ENCODE assay signal across 8 mouse cellular contexts in genomic region chr1:34139871-34140471, GRCm38 (mm10).
DNase-seq lines count a peak whose midpoint lies in the region; ATAC-seq and TF ChIP-seq lines count a peak whose summit lies in the region.

No protein-coding gene starts in this region.

- no peaks in the 10 kb centered on the region for H3K27me3 ChIP-seq in heart, embryonic 12.5 days (replicated peaks)
- H3K27me3 ChIP-seq in intestine, postnatal 0 days (replicated peaks; ENCODE audit: control insufficient read depth, insufficient read depth, low read length) = no peaks in the 10 kb centered on the region
- no peaks in the 10 kb centered on the region for H3K27me3 ChIP-seq in lung, embryonic 16.5 days (ENCODE audit: control insufficient read depth, insufficient read depth, low read depth, low read length)
- H3K27me3 ChIP-seq in liver, embryonic 11.5 days (replicated peaks; ENCODE audit: control insufficient read depth, insufficient read depth, low read length) = no peaks in the 10 kb centered on the region

- no peak overlapping the region for H3K27ac ChIP-seq in heart, embryonic 12.5 days (ENCODE audit: poor library complexity, severe bottlenecking)
- H3K27ac ChIP-seq in intestine, postnatal 0 days (ENCODE audit: low read depth, low read length) = 0 out of 2 replicates have a peak overlapping the region, but pooled peaks have one; percentile 23
- H3K27ac ChIP-seq in lung, embryonic 16.5 days (ENCODE audit: low read length) = 0 out of 2 replicates have a peak overlapping the region, but pooled peaks have one; percentile 47
- no peak overlapping the region for H3K27ac ChIP-seq in liver, embryonic 11.5 days (ENCODE audit: low read depth, low read length)

- no peak overlapping the region for H3K9ac ChIP-seq in heart, embryonic 12.5 days
- H3K9ac ChIP-seq in intestine, postnatal 0 days (ENCODE audit: low read depth, low read length) = no peak overlapping the region
- H3K9ac ChIP-seq in lung, embryonic 16.5 days (ENCODE audit: low read length) = no peak overlapping the region
- no peak overlapping the region for H3K9ac ChIP-seq in liver, embryonic 11.5 days (ENCODE audit: low read depth, low read length)

- no peak overlapping the region for H3K4me2 ChIP-seq in heart, embryonic 12.5 days
- no peak overlapping the region; the same call in 1 of the 2 replicates for H3K4me2 ChIP-seq in intestine, postnatal 0 days (replicated peaks; ENCODE audit: low read depth)
- no peak overlapping the region for H3K4me2 ChIP-seq in lung, embryonic 16.5 days (ENCODE audit: low read depth, low read length)
- no peak overlapping the region for H3K4me2 ChIP-seq in liver, embryonic 11.5 days

- WGBS in heart, embryonic 12.5 days = 76% methylated on average over 6 of the region's 6 CpGs
- 44% methylated on average over 6 of the region's 6 CpGs for WGBS in intestine, postnatal 0 days
- 67% methylated on average over 6 of the region's 6 CpGs for WGBS in lung, embryonic 16.5 days
- 82% methylated on average over 6 of the region's 6 CpGs for WGBS in liver, embryonic 11.5 days

- intact Hi-C loops in heart, postnatal 14 days (cut with DNase I) = loop anchor here (2.0 kb wide), 1 partner anchor 15 kb away; no protein-coding TSS in a partner anchor

- peaks cover 38% of the 10 kb centered on the region for H3K4me1 ChIP-seq in heart, embryonic 12.5 days (replicated peaks)
- peaks cover 10% of the 10 kb centered on the region; the same call in 1 of the 2 replicates for H3K4me1 ChIP-seq in intestine, postnatal 0 days (replicated peaks; ENCODE audit: control insufficient read depth, insufficient read depth, low read length)
- peaks cover 6% of the 10 kb centered on the region for H3K4me1 ChIP-seq in lung, embryonic 16.5 days (replicated peaks; ENCODE audit: control insufficient read depth, insufficient read depth, low read length)
- H3K4me1 ChIP-seq in liver, embryonic 11.5 days (replicated peaks; ENCODE audit: control insufficient read depth, insufficient read depth, low read length) = no peaks in the 10 kb centered on the region

- H3K9me3 ChIP-seq in heart, embryonic 12.5 days (replicated peaks) = no peaks in the 10 kb centered on the region
- H3K9me3 ChIP-seq in intestine, postnatal 0 days (ENCODE audit: control insufficient read depth) = no peaks in the 10 kb centered on the region
- H3K9me3 ChIP-seq in lung, embryonic 16.5 days (ENCODE audit: control insufficient read depth, low read length) = no peaks in the 10 kb centered on the region
- H3K9me3 ChIP-seq in liver, embryonic 11.5 days (ENCODE audit: control insufficient read depth, low read length) = no peaks in the 10 kb centered on the region

- H3K4me3 ChIP-seq in heart, embryonic 12.5 days = no peak overlapping the region
- no peak overlapping the region for H3K4me3 ChIP-seq in intestine, postnatal 0 days (ENCODE audit: low read depth, low read length)
- H3K4me3 ChIP-seq in lung, embryonic 16.5 days (ENCODE audit: low read length) = no peak overlapping the region
- H3K4me3 ChIP-seq in liver, embryonic 11.5 days (ENCODE audit: low read depth, low read length) = no peak overlapping the region

- DNase-seq in heart, postnatal 14 days = no peak
- peak; percentile 95 for DNase-seq in R1 (ENCODE audit: low read depth, low spot score)
- no peak for DNase-seq in liver, embryonic 11.5 days (ENCODE audit: low spot score)
- DNase-seq in right cerebral cortex, postnatal 4 days = no peak
- DNase-seq in thymus, postnatal 10 days (ENCODE audit: low spot score in 2 of 2) = no peak

- TF ChIP-seq CTCF in intestine, postnatal 0 days (IDR thresholded peaks at IDR 0.05; ENCODE audit: low read depth) = no peak

- ATAC-seq in heart, embryonic 12.5 days (ENCODE audit: insufficient number of reproducible peaks, low FRiP score) = peak; percentile 57; the same call in 1 of the 2 replicates
- ATAC-seq in intestine, postnatal 0 days = peak; percentile 90
- ATAC-seq in lung, embryonic 16.5 days (ENCODE audit: low read depth) = peak; percentile 94
- ATAC-seq in liver, embryonic 11.5 days (replicated peaks; ENCODE audit: low FRiP score) = no peak

- peaks cover 11% of the 10 kb centered on the region for H3K36me3 ChIP-seq in heart, embryonic 12.5 days
- H3K36me3 ChIP-seq in intestine, postnatal 0 days (ENCODE audit: control insufficient read depth, insufficient read depth) = peaks cover 3% of the 10 kb centered on the region; the same call in 1 of the 2 replicates
- no peaks in the 10 kb centered on the region; the same call in 1 of the 2 replicates for H3K36me3 ChIP-seq in lung, embryonic 16.5 days (ENCODE audit: control insufficient read depth, insufficient read depth, low read length)
- H3K36me3 ChIP-seq in liver, embryonic 11.5 days (ENCODE audit: control insufficient read depth, insufficient read depth, low read length) = no peaks in the 10 kb centered on the region

Comparison
In these comparisons a context has a peak if more than half of its experiments do, and no peak if none do; other contexts are left out.
1. H3K27ac ChIP-seq: peak in intestine, postnatal 0 days (single experiment) and lung, embryonic 16.5 days (single experiment); none in heart, embryonic 12.5 days (single experiment) and liver, embryonic 11.5 days (single experiment).